Mouse (Mus musculus): ENCODE measurements at regions not wholly inside any gene's neighbourhood (a gene's known extent, or its start where the extent isn't known, plus 50 kb on each side); places are given as distances from the start of the nearest gene placed in this dataset.
"Not testable (repeated sequence)": the region's sequence is repeated elsewhere in the genome, so short reads cannot be mapped to it uniquely, and the experiment has no call there.

- DNase-seq; intact Hi-C loops (cut with DNase I): not testable (repeated sequence)
These were observed 74.2 kb upstream of the Cdh13 start for GRCm38 (mm10) chr8:118209301-118209700.

GRCm38 (mm10) chr8:118190866-118191265 lies 92.7 kb upstream of the Cdh13 start:
- intact Hi-C loops (cut with DNase I), result no loop called here
- no peak for DNase-seq

- intact Hi-C loops (cut with DNase I), result no loop called here
These were observed 94.3 kb upstream of the Cdh13 start for GRCm38 (mm10) chr8:118189226-118189625.

GRCm38 (mm10) chr8:118169001-118169413 lies 114.5 kb upstream of the Cdh13 start:
- intact Hi-C loops (cut with DNase I), result no loop called here
- DNase-seq, result peak; percentile 31

More at GRCm38 (mm10) chr8:118189226-118189625, 94.3 kb upstream of the Cdh13 start:
- no peak for DNase-seq

- peak; percentile 94 for DNase-seq
- intact Hi-C loops (cut with DNase I), result no loop called here
These were observed 121.4 kb upstream of the Cdh13 start for GRCm38 (mm10) chr8:118162171-118162570.

GRCm38 (mm10) chr8:118147359-118148205 lies 136.0 kb upstream of the Cdh13 start:
- intact Hi-C loops (cut with DNase I), result no loop called here
- no peak for DNase-seq

GRCm38 (mm10) chr8:118144546-118144945 lies 139.0 kb upstream of the Cdh13 start:
- peak; percentile 66 for DNase-seq
- intact Hi-C loops (cut with DNase I), result no loop called here

- peak; percentile 17 for DNase-seq
These were observed 141.2 kb upstream of the Cdh13 start for GRCm38 (mm10) chr8:118142311-118142710.

GRCm38 (mm10) chr8:118139928-118140327 lies 143.6 kb upstream of the Cdh13 start:
- DNase-seq, result no peak
- intact Hi-C loops (cut with DNase I), result no loop called here

More at GRCm38 (mm10) chr8:118142311-118142710, 141.2 kb upstream of the Cdh13 start:
- intact Hi-C loops (cut with DNase I), result no loop called here

- intact Hi-C loops (cut with DNase I), result no loop called here
- no peak for DNase-seq
These were observed 145.7 kb upstream of the Cdh13 start for GRCm38 (mm10) chr8:118137846-118138245.

GRCm38 (mm10) chr8:118124993-118125392 lies 158.5 kb upstream of the Cdh13 start:
- DNase-seq, result no peak
- intact Hi-C loops (cut with DNase I), result no loop called here

GRCm38 (mm10) chr8:118114253-118114652 lies 169.3 kb upstream of the Cdh13 start:
- DNase-seq, result peak; percentile 15
- intact Hi-C loops (cut with DNase I), result no loop called here

- peak; percentile 16 for DNase-seq
- intact Hi-C loops (cut with DNase I), result no loop called here
These were observed 179.0 kb upstream of the Cdh13 start for GRCm38 (mm10) chr8:118104464-118105050.

GRCm38 (mm10) chr8:118101346-118101745 lies 182.2 kb upstream of the Cdh13 start:
- no peak for DNase-seq
- intact Hi-C loops (cut with DNase I), result no loop called here

- intact Hi-C loops (cut with DNase I), result no loop called here
- DNase-seq, result no peak
These were observed 220.8 kb upstream of the Cdh13 start for GRCm38 (mm10) chr8:118062736-118063135.

- intact Hi-C loops (cut with DNase I), result no loop called here
- DNase-seq, result no peak
These were observed 226.8 kb upstream of the Cdh13 start for GRCm38 (mm10) chr8:118056781-118057180.

- DNase-seq, result no peak
- intact Hi-C loops (cut with DNase I), result no loop called here
These were observed 228.0 kb upstream of the Cdh13 start for GRCm38 (mm10) chr8:118055536-118055935.

- DNase-seq, result no peak
- intact Hi-C loops (cut with DNase I), result no loop called here
These were observed 233.1 kb upstream of the Cdh13 start for GRCm38 (mm10) chr8:118050386-118050785.

GRCm38 (mm10) chr8:118042253-118042860 lies 240.6 kb upstream of the Mphosph6 start:
- intact Hi-C loops (cut with DNase I), result no loop called here
- DNase-seq, result no peak

GRCm38 (mm10) chr8:118041253-118041652 lies 239.5 kb upstream of the Mphosph6 start:
- DNase-seq, result no peak
- intact Hi-C loops (cut with DNase I), result no loop called here

GRCm38 (mm10) chr8:118037801-118038200 lies 236.1 kb upstream of the Mphosph6 start:
- intact Hi-C loops (cut with DNase I), result no loop called here

GRCm38 (mm10) chr8:118034051-118034450 lies 232.3 kb upstream of the Mphosph6 start:
- peak; percentile 75 for DNase-seq
- intact Hi-C loops (cut with DNase I), result no loop called here

More at GRCm38 (mm10) chr8:118037801-118038200, 236.1 kb upstream of the Mphosph6 start:
- no peak for DNase-seq
